Mouse (Mus musculus) lung, adult 2 months (tissue): Measurements from ENCODE around the gene Lhfpl5. TPM values are rescaled to one million over a fixed set of nuclear protein-coding genes. Genes with fewer than 3 reads are reported as not detected.

Source experiments
- DNase-seq: peaks from one replicate; pipeline ENCODE4 v3.0.0; 2022
- H3K4me1 ChIP-seq: fragments of 200-500 bp; 2 replicates; pipeline ENCODE4 v1.6.1; 2011; ENCODE audit warnings: low read length; ENCODE audit not compliant: control insufficient read depth, insufficient read depth
- H3K4me3 ChIP-seq: fragments of 200-500 bp; replicated peaks from 2 replicates; pipeline ENCODE3; 2011; ENCODE audit warnings: low read depth, mild to moderate bottlenecking, control low read depth, low read length; ENCODE audit errors: extremely low read depth
- CTCF ChIP-seq: fragments of 200-500 bp; IDR thresholded peaks from 2 replicates; pipeline ENCODE4 v1.5.1; 2011; ENCODE audit warnings: mild to moderate bottlenecking, low read length, control low read depth; ENCODE audit not compliant: insufficient read depth
- POLR2A ChIP-seq: fragments of 200-500 bp; IDR thresholded peaks from 2 replicates; pipeline ENCODE4 v1.6.1; 2011; ENCODE audit warnings: low read depth, mild to moderate bottlenecking, control low read depth, low read length, borderline replicate concordance; ENCODE audit errors: extremely low read depth
- WGBS: fragments of 180-500 bp; shearing (Covaris S2); methylation state at CpG from one replicate; pipeline ENCODE4 v1.1.7; 2018; 5-methylcytosine and 5-hydroxymethylcytosine counted together
- polyA plus RNA-seq: library from polyadenylated mRNA; depleted of rRNA; stranded (reverse); fragments of >200 nt; gene quantifications from 2 replicates; pipeline ENCODE4 v1.2.3, GENCODE M21; 2012

Gene Lhfpl5
- polyA plus RNA-seq, 1 experiment, result not detected

GRCm38 (mm10) chr17:28591476-28591875 lies 16.0 kb downstream of the Lhfpl5 start:
- no peaks in the 10 kb centered on the region; the same call in 1 of the 2 replicates for H3K4me1 ChIP-seq
- no peak for TF ChIP-seq CTCF
- no peak for TF ChIP-seq POLR2A
- DNase-seq, result no peak
- H3K4me3 ChIP-seq, result no peak overlapping the region
- WGBS, result 85% methylated on average over 5 of the region's 5 CpGs

- 8% methylated on average over 4 of the region's 4 CpGs for WGBS
- TF ChIP-seq POLR2A, result no peak
- TF ChIP-seq CTCF, result peak; percentile 80
These were observed 17.6 kb downstream of the Lhfpl5 start for GRCm38 (mm10) chr17:28592998-28593397.

GRCm38 (mm10) chr17:28593965-28594364 lies 18.5 kb downstream of the Lhfpl5 start:
- H3K4me3 ChIP-seq, result no peak overlapping the region
- WGBS, result 49% methylated on average over 4 of the region's 4 CpGs
- no peak for TF ChIP-seq POLR2A
- TF ChIP-seq CTCF, result no peak
- no peak for DNase-seq
- H3K4me1 ChIP-seq, result no peaks in the 10 kb centered on the region

More at GRCm38 (mm10) chr17:28592998-28593397, 17.6 kb downstream of the Lhfpl5 start:
- peak; percentile 68 for DNase-seq
- Histone ChIP-seq H3K4me3 (no peak overlapping the region), H3K4me1 (no peaks in the 10 kb centered on the region; the same call in 1 of the 2 replicates)

DNA sequence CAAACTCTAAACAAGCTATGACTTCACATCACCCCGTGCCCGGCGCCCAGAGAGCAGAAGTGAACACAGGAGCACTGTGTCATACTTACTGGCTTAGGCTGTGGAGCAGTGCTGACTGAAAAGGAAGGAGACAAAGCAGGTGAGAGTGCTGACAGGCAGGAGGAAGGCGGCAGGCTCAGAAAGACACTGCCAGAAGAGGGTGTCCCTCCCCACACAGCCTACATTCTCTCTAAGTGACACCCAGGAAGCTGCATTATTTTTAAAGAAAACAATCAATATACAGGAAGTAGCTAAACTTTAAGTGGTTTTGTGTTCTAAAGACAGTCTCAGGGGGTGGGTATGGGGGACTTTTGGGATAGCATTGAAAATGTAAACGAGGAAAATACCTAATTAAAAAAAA lies 25.3 kb downstream of the Lhfpl5 start:
- Histone ChIP-seq H3K4me1 (no peaks in the 10 kb centered on the region), H3K4me3 (no peak overlapping the region)
- no peak for DNase-seq
- WGBS, result 85% methylated on average over 5 of the region's 5 CpGs
- TF ChIP-seq CTCF, result no peak
- TF ChIP-seq POLR2A, result no peak

- DNase-seq, result no peak
- Histone ChIP-seq H3K4me3 (no peak overlapping the region), H3K4me1 (no peaks in the 10 kb centered on the region)
- 88% methylated on average over 9 of the region's 9 CpGs for WGBS
- TF ChIP-seq CTCF (no peak), POLR2A (no peak)
These were observed 26.3 kb downstream of the Lhfpl5 start for GRCm38 (mm10) chr17:28601557-28602250.

GRCm38 (mm10) chr17:28609543-28609942 lies 34.1 kb downstream of the Lhfpl5 start:
- TF ChIP-seq CTCF, result no peak
- WGBS, result 76% methylated on average over 3 of the region's 3 CpGs
- H3K4me3 ChIP-seq, result no peak overlapping the region
- H3K4me1 ChIP-seq, result peaks cover 3% of the 10 kb centered on the region; the same call in 1 of the 2 replicates
- no peak for DNase-seq

GRCm38 (mm10) chr17:28612603-28613002 lies 37.2 kb downstream of the Lhfpl5 start:
- H3K4me1 ChIP-seq, result peaks cover 8% of the 10 kb centered on the region
- no peak for TF ChIP-seq POLR2A
- no peak for TF ChIP-seq CTCF
- 44% methylated on average over 2 of the region's 2 CpGs for WGBS
- no peak overlapping the region for H3K4me3 ChIP-seq
- no peak for DNase-seq

DNA sequence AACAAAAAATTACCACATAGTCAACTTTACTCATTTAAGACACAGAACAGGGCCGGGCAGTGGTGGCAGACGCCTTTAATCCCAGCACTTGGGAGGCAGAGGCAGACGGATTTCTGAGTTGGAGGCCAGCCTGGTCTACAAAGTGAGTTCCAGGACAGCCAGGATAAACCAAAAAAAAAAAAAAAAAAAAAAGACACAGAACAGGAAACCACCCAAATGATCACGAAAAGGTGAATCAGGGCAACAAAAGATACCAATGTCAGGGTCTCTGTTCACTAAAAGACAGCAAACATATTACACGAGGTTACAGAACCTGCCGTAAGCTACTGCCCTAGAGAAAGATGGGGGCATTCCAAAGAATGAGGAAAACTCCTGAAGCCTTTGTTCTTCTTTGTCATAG lies 37.7 kb downstream of the Lhfpl5 start:
- TF ChIP-seq POLR2A (no peak), CTCF (no peak)
- no peak for DNase-seq
- Histone ChIP-seq H3K4me3 (no peak overlapping the region), H3K4me1 (peaks cover 8% of the 10 kb centered on the region)
- WGBS, result 74% methylated on average over 6 of the region's 6 CpGs

- no peak for DNase-seq
- TF ChIP-seq POLR2A (no peak), CTCF (no peak)
- WGBS, result 92% methylated on average over 4 of the region's 4 CpGs
- no peak overlapping the region for H3K4me3 ChIP-seq
- peaks cover 8% of the 10 kb centered on the region for H3K4me1 ChIP-seq
These were observed 39.9 kb downstream of the Lhfpl5 start for GRCm38 (mm10) chr17:28615332-28615731.

DNA sequence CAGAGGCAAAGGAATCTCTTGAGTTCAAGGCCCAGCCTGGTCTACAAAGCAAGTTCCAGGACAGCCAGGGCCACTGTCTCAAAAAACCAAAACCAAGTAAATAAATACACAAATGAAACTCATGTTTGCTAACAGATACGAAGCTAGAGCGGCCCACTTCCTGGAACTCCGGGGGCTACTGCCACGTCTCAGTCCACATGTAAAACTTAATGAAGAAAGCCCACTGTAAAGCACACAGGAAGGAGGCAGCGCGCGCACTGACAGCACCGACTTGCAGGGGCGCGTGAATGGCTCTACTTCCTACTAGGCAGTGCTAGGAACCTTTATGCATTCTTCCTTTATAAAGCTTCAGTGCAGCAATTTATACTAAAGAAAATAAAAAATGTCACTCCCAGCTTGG lies 42.2 kb downstream of the Lhfpl5 start:
- no peak overlapping the region for H3K4me3 ChIP-seq
- 67% methylated on average over 10 of the region's 10 CpGs for WGBS
- DNase-seq, result no peak
- TF ChIP-seq CTCF (no peak), POLR2A (no peak)
- peaks cover 13% of the 10 kb centered on the region for H3K4me1 ChIP-seq

DNA sequence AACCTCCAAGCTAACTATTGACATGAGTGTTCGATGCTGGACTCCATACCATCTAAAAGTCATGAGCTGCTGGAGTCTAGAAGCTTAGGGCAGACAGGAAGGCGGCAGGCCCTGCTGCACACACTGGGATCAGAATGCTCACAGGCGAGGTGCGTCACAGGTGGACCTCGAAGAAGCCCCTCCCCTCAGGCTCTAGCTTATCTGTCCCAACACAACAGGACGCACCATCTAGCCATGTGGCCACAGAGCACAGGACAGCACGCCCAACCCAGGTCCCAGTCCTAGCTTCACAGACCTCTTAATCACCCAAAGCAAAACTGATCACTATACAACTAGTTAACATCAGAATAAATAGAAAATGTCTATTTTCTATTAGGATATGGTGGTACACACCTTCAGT lies 42.7 kb downstream of the Lhfpl5 start:
- 81% methylated on average over 7 of the region's 7 CpGs for WGBS
- TF ChIP-seq CTCF (no peak), POLR2A (no peak)
- Histone ChIP-seq H3K4me1 (peaks cover 11% of the 10 kb centered on the region), H3K4me3 (no peak overlapping the region)
- no peak for DNase-seq
